Mouse (Mus musculus) small intestine, adult 2 months (tissue): ENCODE measurements around the gene Bcas3.

Source experiments
- CTCF ChIP-seq: fragments of 200-500 bp; IDR thresholded peaks from 2 replicates; pipeline ENCODE4 v1.5.1; 2012; ENCODE audit warnings: low read depth, mild to moderate bottlenecking, control low read depth, inconsistent platforms, low read length, moderate library complexity, mixed read lengths; ENCODE audit not compliant: insufficient replicate concordance, insufficient read length; ENCODE audit errors: extremely low read depth
- POLR2A ChIP-seq: fragments of 200-500 bp; IDR thresholded peaks from 2 replicates; pipeline ENCODE4 v1.6.1; 2012; ENCODE audit warnings: low read depth, mild to moderate bottlenecking, control low read depth, inconsistent platforms, low read length, moderate library complexity

GRCm38 (mm10) chr11:85840803-85841145 is 487.8 kb downstream of the Bcas3 start:
- TF ChIP-seq CTCF (no peak), POLR2A (no peak)
